Mouse (Mus musculus): ENCODE data around the gene Morf4l1.

DNA sequence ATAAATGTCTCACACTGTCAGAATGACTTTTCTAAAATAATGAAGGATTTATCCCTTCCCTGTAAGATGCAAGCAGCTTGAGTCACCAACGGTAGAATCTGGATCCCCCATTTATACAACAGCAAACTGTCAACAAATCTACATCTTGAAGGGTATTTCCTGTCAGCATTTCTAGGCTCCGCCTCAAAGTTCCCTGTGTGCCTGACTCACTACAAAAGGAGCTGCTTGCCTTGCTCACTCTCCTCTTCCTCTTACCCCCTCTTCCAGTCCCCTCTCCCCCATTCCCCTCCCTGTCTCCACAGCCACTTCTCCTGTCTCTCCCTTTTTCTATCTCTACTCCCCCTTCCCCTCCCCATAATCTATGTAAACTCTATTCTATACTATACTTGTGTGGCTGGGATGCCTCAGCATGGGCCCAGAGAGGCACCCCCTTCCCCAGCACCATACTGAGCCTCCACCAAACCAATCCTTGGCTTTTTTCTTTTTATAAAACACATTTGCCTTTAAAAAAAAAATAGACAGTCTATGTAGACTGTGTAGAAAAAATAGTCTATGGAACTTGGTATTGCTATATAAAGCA lies 26.6 kb downstream of the Morf4l1 start:
- TF ChIP-seq CTCF (IDR thresholded peaks at IDR 0.05; ENCODE audit: low read depth), result no peak
- no peak for TF ChIP-seq EP300 (IDR thresholded peaks at IDR 0.05; ENCODE audit: low read depth)
